Comparison of ENCODE assay signal across 9 mouse cellular contexts in genomic region chr3:35084091-35084867, GRCm38 (mm10).
A peak's percentile ranks its signal among the peaks of the same experiment; 100 is the strongest.
DNase-seq lines count a peak whose midpoint lies in the region; ATAC-seq and TF ChIP-seq lines count a peak whose summit lies in the region.
"Had no signal": no experiment of that assay in that cellular context is flagged by ENCODE, and none has a peak within 500 bp of the region (broad histone marks: within the 10 kb centered on the region; RNA-seq: fewer than 3 reads in every experiment).

No protein-coding gene starts in this region.

- TF ChIP-seq CTCF in hindbrain, postnatal 0 days (IDR thresholded peaks at IDR 0.05; ENCODE audit: low read depth): no peak

- H3K4me3 ChIP-seq in limb, embryonic 13.5 days: no peak overlapping the region
- H3K4me3 ChIP-seq in limb, embryonic 10.5 days: no peak overlapping the region
- H3K4me3 ChIP-seq in forebrain, embryonic 16.5 days (replicated peaks; ENCODE audit: low read length): no peak overlapping the region
- H3K4me3 ChIP-seq in hindbrain, postnatal 0 days (ENCODE audit: low read length): no peak overlapping the region
- no peak overlapping the region for H3K4me3 ChIP-seq in neural tube, embryonic 15.5 days (replicated peaks)
- H3K4me3 ChIP-seq: myocyte had no signal

- 0 out of 2 replicates have a peak, but pooled peaks cover 9% of the 10 kb centered on the region for H3K4me1 ChIP-seq in limb, embryonic 13.5 days
- H3K4me1 ChIP-seq in limb, embryonic 10.5 days: peaks cover 8% of the 10 kb centered on the region
- H3K4me1 ChIP-seq in forebrain, embryonic 16.5 days (replicated peaks; ENCODE audit: control insufficient read depth, insufficient read depth, low read length): peaks cover 26% of the 10 kb centered on the region
- 0 out of 2 replicates have a peak, but pooled peaks cover 2% of the 10 kb centered on the region for H3K4me1 ChIP-seq in hindbrain, postnatal 0 days (ENCODE audit: insufficient read depth, low read length)
- peaks cover 18% of the 10 kb centered on the region for H3K4me1 ChIP-seq in neural tube, embryonic 15.5 days

- no peak for DNase-seq in limb, embryonic 10.5 days (ENCODE audit: low spot score)
- peak; percentile 55 for DNase-seq in hindbrain, postnatal 0 days (ENCODE audit: low spot score)
- no peak for DNase-seq in adipocyte (ENCODE audit: low spot score)
- no peak for DNase-seq in left cerebral cortex, postnatal 36 days (ENCODE audit: low spot score in 2 of 2)
- no peak for DNase-seq in spleen, postnatal 14 days (ENCODE audit: low spot score in 2 of 2)

- peak; percentile 54 for ATAC-seq in limb, embryonic 13.5 days (ENCODE audit: low FRiP score, low read depth)
- ATAC-seq in forebrain, embryonic 16.5 days: peak; percentile 75
- peak; percentile 78 for ATAC-seq in hindbrain, postnatal 0 days
- no peak for ATAC-seq in neural tube, embryonic 15.5 days (ENCODE audit: low FRiP score)

- no peak overlapping the region for H3K4me2 ChIP-seq in limb, embryonic 13.5 days (replicated peaks)
- no peak overlapping the region for H3K4me2 ChIP-seq in forebrain, embryonic 16.5 days (ENCODE audit: low read length)
- no peak overlapping the region for H3K4me2 ChIP-seq in hindbrain, postnatal 0 days (ENCODE audit: low read depth, low read length)
- no peak overlapping the region for H3K4me2 ChIP-seq in neural tube, embryonic 15.5 days

- H3K9ac ChIP-seq in limb, embryonic 13.5 days: no peak overlapping the region
- H3K9ac ChIP-seq in forebrain, embryonic 16.5 days (replicated peaks; ENCODE audit: low read depth, low read length): no peak overlapping the region
- no peak overlapping the region for H3K9ac ChIP-seq in hindbrain, postnatal 0 days (replicated peaks; ENCODE audit: low read length)
- no peak overlapping the region for H3K9ac ChIP-seq in neural tube, embryonic 15.5 days (replicated peaks)

- intact Hi-C loops in left cerebral cortex, postnatal 36 days (cut with DNase I): no loop called here

- no peaks in the 10 kb centered on the region for H3K27me3 ChIP-seq in limb, embryonic 13.5 days
- no peaks in the 10 kb centered on the region for H3K27me3 ChIP-seq in limb, embryonic 10.5 days (ENCODE audit: low read depth, poor library complexity, severe bottlenecking)
- H3K27me3 ChIP-seq in forebrain, embryonic 16.5 days (replicated peaks; ENCODE audit: control insufficient read depth, insufficient read depth, low read length): no peaks in the 10 kb centered on the region
- no peaks in the 10 kb centered on the region for H3K27me3 ChIP-seq in hindbrain, postnatal 0 days (ENCODE audit: insufficient read depth, low read length)
- no peaks in the 10 kb centered on the region for H3K27me3 ChIP-seq in neural tube, embryonic 15.5 days (replicated peaks)

- H3K9me3 ChIP-seq in limb, embryonic 13.5 days: no peaks in the 10 kb centered on the region
- H3K9me3 ChIP-seq in limb, embryonic 10.5 days (replicated peaks): no peaks in the 10 kb centered on the region
- H3K9me3 ChIP-seq in forebrain, embryonic 16.5 days (ENCODE audit: control insufficient read depth, low read length): no peaks in the 10 kb centered on the region
- no peaks in the 10 kb centered on the region for H3K9me3 ChIP-seq in hindbrain, postnatal 0 days (ENCODE audit: low read length)
- H3K9me3 ChIP-seq in neural tube, embryonic 15.5 days (replicated peaks): no peaks in the 10 kb centered on the region

- no peaks in the 10 kb centered on the region for H3K36me3 ChIP-seq in limb, embryonic 13.5 days
- H3K36me3 ChIP-seq in limb, embryonic 10.5 days: no peaks in the 10 kb centered on the region
- no peaks in the 10 kb centered on the region for H3K36me3 ChIP-seq in forebrain, embryonic 16.5 days (ENCODE audit: control insufficient read depth, insufficient read depth)
- no peaks in the 10 kb centered on the region for H3K36me3 ChIP-seq in hindbrain, postnatal 0 days (ENCODE audit: insufficient read depth, low read length)
- no peaks in the 10 kb centered on the region for H3K36me3 ChIP-seq in neural tube, embryonic 15.5 days

- WGBS in limb, embryonic 13.5 days: 66% methylated on average over 11 of the region's 11 CpGs
- WGBS in limb, embryonic 10.5 days: 84% methylated on average over 11 of the region's 11 CpGs
- 10% methylated on average over 11 of the region's 11 CpGs for WGBS in forebrain, embryonic 16.5 days
- WGBS in hindbrain, postnatal 0 days: 27% methylated on average over 11 of the region's 11 CpGs
- WGBS in neural tube, embryonic 15.5 days: 25% methylated on average over 11 of the region's 11 CpGs

- H3K27ac ChIP-seq in limb, embryonic 13.5 days: no peak overlapping the region
- no peak overlapping the region for H3K27ac ChIP-seq in limb, embryonic 10.5 days
- H3K27ac ChIP-seq in forebrain, embryonic 16.5 days (ENCODE audit: low read length): peak overlapping the region; percentile 38
- H3K27ac ChIP-seq in hindbrain, postnatal 0 days: peak overlapping the region; percentile 62
- peak overlapping the region; percentile 65 for H3K27ac ChIP-seq in neural tube, embryonic 15.5 days (replicated peaks)

Comparison
In these comparisons a context has a peak if more than half of its experiments do, and no peak if none do; other contexts are left out.
1. H3K27ac ChIP-seq: peak in forebrain, embryonic 16.5 days (single experiment), hindbrain, postnatal 0 days (single experiment) and neural tube, embryonic 15.5 days (single experiment); none in limb, embryonic 13.5 days (single experiment) and limb, embryonic 10.5 days (single experiment).